Mouse (Mus musculus) lung, embryonic 16.5 days (tissue): ENCODE measurements around the gene Cnfn. TPM values are rescaled to one million over a fixed set of nuclear protein-coding genes. Genes with fewer than 3 reads are reported as not detected.
A peak's percentile ranks its signal among the peaks of the same experiment; 100 is the strongest.

Source experiments
- ATAC-seq: fragments of 200-750 bp; cut with Nextera tagmentation; 2 replicates; pipeline ENCODE4 v1.8.0; 2017; ENCODE audit warnings: low read depth, mild to moderate bottlenecking, moderate library complexity
- H3K27ac ChIP-seq: fragments of 300-500 bp; sonication (generic); 2 replicates; pipeline ENCODE4 v1.5.1; 2014; ENCODE audit warnings: mild to moderate bottlenecking, control low read depth, low read length
- H3K27me3 ChIP-seq: fragments of 300-500 bp; sonication (generic); 2 replicates; pipeline ENCODE4 v1.6.1; 2014; ENCODE audit warnings: low read depth, low read length, mixed read lengths; ENCODE audit not compliant: control insufficient read depth, insufficient read depth
- H3K36me3 ChIP-seq: fragments of 300-500 bp; sonication (generic); 2 replicates; pipeline ENCODE4 v1.6.1; 2014; ENCODE audit warnings: low read length; ENCODE audit not compliant: control insufficient read depth, insufficient read depth
- H3K4me1 ChIP-seq: fragments of 300-500 bp; sonication (generic); replicated peaks from 2 replicates; pipeline ENCODE4 v1.6.1; 2014; ENCODE audit warnings: low read length, mixed read lengths; ENCODE audit not compliant: control insufficient read depth, insufficient read depth
- H3K4me2 ChIP-seq: fragments of 300-500 bp; sonication (generic); 2 replicates; pipeline ENCODE4 v1.6.1; 2014; ENCODE audit warnings: low read depth, low read length, control low read depth
- H3K4me3 ChIP-seq: fragments of 300-500 bp; sonication (generic); 2 replicates; pipeline ENCODE4 v1.5.1; 2014; ENCODE audit warnings: mild to moderate bottlenecking, low read length, control low read depth
- H3K9ac ChIP-seq: fragments of 300-500 bp; sonication (generic); 2 replicates; pipeline ENCODE4 v1.6.1; 2014; ENCODE audit warnings: low read length, control low read depth
- H3K9me3 ChIP-seq: fragments of 300-500 bp; sonication (generic); 2 replicates; pipeline ENCODE4 v1.6.1; 2016; ENCODE audit warnings: low read length; ENCODE audit not compliant: control insufficient read depth
- WGBS: fragments of 180-500 bp; shearing (Covaris S2); extraction: QIAGEN DNeasy Blood & Tissue Kit; methylation state at CpG from one replicate; pipeline ENCODE4 v1.1.7; 2014; 5-methylcytosine and 5-hydroxymethylcytosine counted together
- polyA plus RNA-seq: library from polyadenylated mRNA; unstranded; fragments of >200 nt; fragmentation: Nextera tagmentation; extraction: Ambion mirVana; gene quantifications from 2 replicates; pipeline ENCODE4 v1.2.1, GENCODE M21; 2015

Gene Cnfn
- polyA plus RNA-seq, 1 experiment from 2014 or later = 0.33 TPM

GRCm38 (mm10) chr7:25391856-25392453, 22.4 kb upstream of the Cnfn start:
- 65% methylated on average over 2 of the region's 2 CpGs for WGBS
- Histone ChIP-seq H3K27me3 (no peaks in the 10 kb centered on the region), H3K9me3 (no peaks in the 10 kb centered on the region), H3K4me3 (no peak overlapping the region), H3K9ac (no peak overlapping the region), H3K4me2 (no peak overlapping the region), H3K4me1 (peaks cover 34% of the 10 kb centered on the region), H3K36me3 (peaks cover 6% of the 10 kb centered on the region), H3K27ac (no peak overlapping the region)
- ATAC-seq = no peak

GRCm38 (mm10) chr7:25390986-25391385, 21.5 kb upstream of the Cnfn start:
- Histone ChIP-seq H3K27me3 (no peaks in the 10 kb centered on the region), H3K9me3 (no peaks in the 10 kb centered on the region), H3K9ac (no peak overlapping the region), H3K4me1 (peaks cover 39% of the 10 kb centered on the region), H3K4me3 (no peak overlapping the region), H3K4me2 (no peak overlapping the region), H3K36me3 (peaks cover 6% of the 10 kb centered on the region), H3K27ac (peak overlapping the region; percentile 56)
- WGBS = 40% methylated on average over 2 of the region's 2 CpGs
- ATAC-seq = no peak

GRCm38 (mm10) chr7:25390054-25390770, 20.7 kb upstream of the Cnfn start:
- Histone ChIP-seq H3K4me1 (peaks cover 46% of the 10 kb centered on the region), H3K4me2 (no peak overlapping the region)
- 45% methylated on average over 8 of the region's 8 CpGs for WGBS

GRCm38 (mm10) chr7:25388916-25389315, 19.4 kb upstream of the Cnfn start:
- H3K27me3 ChIP-seq = no peaks in the 10 kb centered on the region
- H3K9ac ChIP-seq = no peak overlapping the region
- WGBS = 68% methylated on average over 7 of the region's 7 CpGs
- H3K4me1 ChIP-seq = peaks cover 37% of the 10 kb centered on the region
- ATAC-seq = no peak
- peaks cover 8% of the 10 kb centered on the region for H3K36me3 ChIP-seq
- H3K4me3 ChIP-seq = no peak overlapping the region
- H3K27ac ChIP-seq = no peak overlapping the region
- H3K9me3 ChIP-seq = no peaks in the 10 kb centered on the region
- no peak overlapping the region for H3K4me2 ChIP-seq

More at GRCm38 (mm10) chr7:25390054-25390770, 20.7 kb upstream of the Cnfn start:
- Histone ChIP-seq H3K27ac (peak overlapping the region; percentile 56), H3K4me3 (no peak overlapping the region), H3K9ac (peak overlapping the region; percentile 37), H3K9me3 (no peaks in the 10 kb centered on the region), H3K36me3 (peaks cover 6% of the 10 kb centered on the region), H3K27me3 (no peaks in the 10 kb centered on the region)
- peak; percentile 59 for ATAC-seq

- no peak overlapping the region for H3K4me2 ChIP-seq
- WGBS = 94% methylated on average over 18 of the region's 18 CpGs
- H3K27ac ChIP-seq = no peak overlapping the region
- H3K9ac ChIP-seq = no peak overlapping the region
- peaks cover 9% of the 10 kb centered on the region for H3K36me3 ChIP-seq
- no peaks in the 10 kb centered on the region for H3K9me3 ChIP-seq
- H3K27me3 ChIP-seq = no peaks in the 10 kb centered on the region
- peaks cover 36% of the 10 kb centered on the region for H3K4me1 ChIP-seq
- ATAC-seq = no peak
- H3K4me3 ChIP-seq = no peak overlapping the region
These were observed 18.4 kb upstream of the Cnfn start for GRCm38 (mm10) chr7:25387811-25388440.

GRCm38 (mm10) chr7:25385850-25386555, 16.5 kb upstream of the Cnfn start:
- Histone ChIP-seq H3K36me3 (peaks cover 17% of the 10 kb centered on the region), H3K4me3 (no peak overlapping the region), H3K4me2 (0 out of 2 replicates have a peak overlapping the region, but pooled peaks have one; percentile 24), H3K9ac (peak overlapping the region; percentile 54), H3K9me3 (no peaks in the 10 kb centered on the region), H3K27me3 (no peaks in the 10 kb centered on the region), H3K4me1 (peaks cover 32% of the 10 kb centered on the region), H3K27ac (peak overlapping the region; percentile 84)
- peak; percentile 74 for ATAC-seq
- WGBS = 50% methylated on average over 12 of the region's 12 CpGs

- Histone ChIP-seq H3K4me3 (no peak overlapping the region), H3K27me3 (no peaks in the 10 kb centered on the region), H3K9me3 (no peaks in the 10 kb centered on the region), H3K27ac (peak overlapping the region; percentile 84; the same call in 1 of the 2 replicates), H3K36me3 (peaks cover 17% of the 10 kb centered on the region), H3K4me2 (no peak overlapping the region), H3K9ac (0 out of 2 replicates have a peak overlapping the region, but pooled peaks have one; percentile 54), H3K4me1 (peaks cover 32% of the 10 kb centered on the region)
- WGBS = 87% methylated on average over 12 of the region's 12 CpGs
- no peak for ATAC-seq
These were observed 15.7 kb upstream of the Cnfn start for GRCm38 (mm10) chr7:25385259-25385658.

GRCm38 (mm10) chr7:25384818-25385217, 15.3 kb upstream of the Cnfn start:
- no peak for ATAC-seq
- Histone ChIP-seq H3K4me1 (peaks cover 29% of the 10 kb centered on the region), H3K4me3 (no peak overlapping the region), H3K9me3 (no peaks in the 10 kb centered on the region), H3K9ac (no peak overlapping the region), H3K27me3 (no peaks in the 10 kb centered on the region), H3K4me2 (no peak overlapping the region), H3K27ac (no peak overlapping the region), H3K36me3 (peaks cover 17% of the 10 kb centered on the region)
- 90% methylated on average over 9 of the region's 9 CpGs for WGBS

GRCm38 (mm10) chr7:25384318-25384717, 14.8 kb upstream of the Cnfn start:
- no peak overlapping the region for H3K9ac ChIP-seq
- no peak overlapping the region for H3K4me2 ChIP-seq
- H3K4me1 ChIP-seq = peaks cover 25% of the 10 kb centered on the region
- H3K36me3 ChIP-seq = peaks cover 17% of the 10 kb centered on the region
- no peak overlapping the region for H3K4me3 ChIP-seq
- WGBS = 87% methylated on average over 13 of the region's 13 CpGs
- no peak for ATAC-seq
- H3K27ac ChIP-seq = no peak overlapping the region
- no peaks in the 10 kb centered on the region for H3K27me3 ChIP-seq
- H3K9me3 ChIP-seq = no peaks in the 10 kb centered on the region
